Mouse (Mus musculus): Measurements from ENCODE around the gene Gm8890.
"Not testable (repeated sequence)": the region's sequence is repeated elsewhere in the genome, so short reads cannot be mapped to it uniquely, and the experiment has no call there.

Gene Gm8890

GRCm38 (mm10) chr5:11255733-11256132 lies at the start of gene Gm8890:
Gm8890 (plus strand) TSS chr5:11256033.
- not testable (repeated sequence) for DNase-seq (ENCODE audit: low read depth, low spot score)

GRCm38 (mm10) chr5:11256221-11256620 lies 388 bp downstream of the Gm8890 start:
- DNase-seq (ENCODE audit: low read depth, low spot score), result not testable (repeated sequence)

All from R1 (cell line).